Mouse (Mus musculus) megakaryocyte, embryonic 14.5 days (primary cell): ENCODE measurements around the gene Atg4b.

Experiments used
- FLI1 ChIP-seq: IDR thresholded peaks from 2 replicates; pipeline ENCODE4 v1.6.1; 2012; ENCODE audit warnings: low read length, inconsistent platforms, mixed read lengths
- GATA1 ChIP-seq: IDR thresholded peaks from 3 replicates; pipeline ENCODE4 v1.6.1; 2012; ENCODE audit warnings: mixed read lengths, low read length, inconsistent platforms, borderline replicate concordance

DNA sequence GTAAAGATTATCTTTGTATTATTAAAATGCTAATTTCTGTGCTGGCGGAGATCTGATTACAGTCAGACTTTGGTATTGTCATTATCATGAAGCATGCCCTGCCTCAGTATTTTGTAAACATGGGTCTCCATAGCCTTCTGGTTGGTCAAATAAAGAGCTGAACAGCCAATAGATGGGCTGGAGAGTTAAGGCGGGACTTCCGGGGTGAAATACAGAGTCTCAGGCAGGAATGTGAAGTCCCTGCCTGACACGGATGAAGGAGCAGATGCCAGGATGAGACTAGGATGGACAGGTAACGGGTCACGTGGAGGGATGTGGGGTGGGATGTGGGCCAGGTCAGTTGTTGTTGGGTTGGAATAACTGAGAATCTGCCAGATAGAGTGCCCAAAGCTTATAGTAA, at the start of gene Atg4b:
- TF ChIP-seq FLI1 (no peak), GATA1 (no peak)
